Mouse (Mus musculus): ENCODE data around the gene Psmc5.

Psmc5 gene

DNA sequence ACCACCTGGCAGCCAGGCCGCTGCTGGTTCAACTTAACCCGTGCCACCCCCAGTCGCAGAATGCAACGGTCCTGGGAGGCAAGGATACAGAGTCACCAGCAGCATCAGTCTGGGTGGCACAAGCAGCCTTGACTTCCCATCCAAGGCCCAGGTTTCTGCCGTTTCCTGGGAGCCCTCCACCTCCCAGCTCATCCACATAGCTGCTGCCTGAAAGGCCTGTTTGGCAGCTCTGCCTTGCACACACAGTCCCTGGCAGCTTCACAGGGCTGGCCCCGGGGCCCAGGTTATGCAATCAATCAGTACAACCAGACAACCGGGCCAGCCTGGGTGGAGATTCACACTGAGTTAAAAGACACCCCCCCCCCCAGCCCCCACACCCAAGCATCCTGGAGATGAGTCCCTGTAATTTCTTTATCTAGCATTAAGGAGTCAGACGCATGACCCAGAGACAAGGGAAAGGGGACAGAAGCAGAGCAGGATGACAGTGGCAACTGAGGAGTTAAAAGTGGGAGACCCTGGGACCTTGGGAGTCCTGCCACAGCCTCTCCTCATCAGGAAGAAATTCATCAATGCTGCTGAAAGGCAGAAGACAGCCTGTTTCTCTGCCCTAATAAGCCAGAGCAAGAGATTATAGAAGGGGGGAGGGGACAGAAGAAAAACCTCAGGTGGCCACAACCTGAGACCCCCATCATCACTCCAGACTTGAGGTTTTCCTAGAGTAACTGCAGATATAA is 12.5 kb downstream of the Psmc5 start:
- DNase-seq (ENCODE audit: low read depth, low spot score), result no peak

DNA sequence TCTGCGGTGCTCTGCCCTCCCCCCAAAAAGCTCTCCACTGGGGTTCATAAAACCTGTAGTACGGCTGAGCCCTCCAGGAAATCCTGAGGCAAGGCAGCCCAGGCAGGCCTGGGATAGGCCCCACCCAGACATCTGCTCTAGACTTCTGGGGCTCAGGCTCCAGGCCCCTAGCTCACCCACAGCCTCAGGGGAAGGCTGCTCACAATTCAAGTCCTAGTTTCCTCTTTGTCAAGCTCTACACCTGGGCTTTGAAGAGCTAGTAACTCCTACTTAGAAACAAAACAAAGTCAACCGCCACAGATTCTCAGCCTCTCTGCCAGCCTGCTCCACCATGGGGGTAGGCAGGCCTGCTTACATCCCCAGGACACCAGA is 13.1 kb downstream of the Psmc5 start:
- DNase-seq (ENCODE audit: low read depth, low spot score), result no peak

DNA sequence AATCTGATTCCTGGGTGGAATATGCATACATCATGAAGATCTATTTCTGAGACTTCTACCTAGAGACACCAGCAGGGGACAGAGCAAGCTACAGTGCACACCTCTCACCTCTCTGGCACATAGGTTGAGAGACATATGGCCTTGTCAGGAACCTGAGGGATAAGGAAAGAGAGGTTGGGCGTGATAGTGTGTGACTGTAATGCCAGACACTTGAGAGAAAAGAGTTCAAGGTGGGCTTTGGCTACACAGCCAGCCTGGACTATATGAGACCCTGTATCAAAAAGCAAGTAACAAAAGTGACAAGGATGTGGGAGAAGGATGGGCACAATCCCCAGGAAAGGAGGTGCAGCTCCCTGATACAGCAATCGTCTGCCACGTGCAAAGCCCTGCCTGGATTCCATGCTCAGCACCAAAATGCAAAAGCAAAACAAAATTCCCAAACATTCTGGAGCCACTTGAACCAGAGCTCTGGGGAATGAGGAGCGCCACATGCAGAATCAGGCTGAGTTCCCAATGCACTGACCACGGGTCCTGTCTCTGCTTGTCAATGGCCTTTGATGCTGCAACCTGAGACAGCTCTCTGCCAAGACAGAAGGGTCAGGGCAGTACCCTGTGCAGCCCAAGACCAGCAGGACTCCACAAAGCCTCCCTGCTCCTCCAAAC is 15.3 kb downstream of the Psmc5 start:
- no peak for DNase-seq (ENCODE audit: low read depth, low spot score)

DNA sequence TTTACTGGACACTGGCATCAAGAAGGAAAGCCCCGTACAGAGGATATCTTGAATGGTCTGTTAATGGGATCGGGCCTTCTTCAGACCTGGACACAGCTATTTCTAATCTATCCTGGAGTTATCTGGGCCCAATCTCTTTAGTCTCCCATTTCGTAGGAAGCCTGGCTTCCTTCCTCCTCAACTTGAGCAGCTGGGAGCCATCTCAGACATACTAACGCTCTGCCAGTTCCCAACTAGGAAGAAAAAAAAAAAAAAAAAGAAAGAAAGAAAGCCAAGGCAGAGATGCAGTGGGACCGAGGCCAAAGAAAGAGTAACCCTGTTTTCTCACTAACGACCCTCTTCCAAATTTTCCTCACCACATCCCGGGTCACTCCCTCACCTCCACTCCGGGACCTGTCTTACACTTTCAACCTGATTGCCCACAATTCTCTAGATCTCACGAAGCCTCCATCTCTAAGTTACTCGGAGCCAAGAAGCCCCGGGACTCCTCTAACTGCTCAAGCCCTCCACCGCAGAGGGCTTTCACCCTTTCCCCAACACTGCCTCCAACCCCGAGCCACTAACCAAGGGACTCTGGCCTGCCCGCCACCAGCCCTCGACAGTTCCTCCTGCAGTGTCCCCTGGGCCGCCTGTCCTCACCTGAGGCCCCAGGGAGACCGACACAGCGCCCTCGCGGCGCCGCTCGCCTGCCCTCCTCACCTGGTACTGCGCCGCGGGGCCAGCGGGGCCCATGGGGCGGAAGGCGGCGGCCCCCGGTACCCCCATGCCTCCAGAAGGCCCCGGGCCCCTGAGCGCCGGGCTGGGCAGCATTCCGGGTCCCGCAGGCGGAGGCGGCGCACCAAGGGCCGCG is 16.1 kb downstream of the Psmc5 start:
- peak; percentile 41 for DNase-seq (ENCODE audit: low read depth, low spot score)

- peak; percentile 99 for DNase-seq (ENCODE audit: low read depth, low spot score)
Observed at GRCm38 (mm10) chr11:106272644-106273310, 16.8 kb downstream of the Psmc5 start, which contains the start of gene Smarcd2. TSS of gene Smarcd2 (minus strand) at chr11:106272972.

- no peak for DNase-seq (ENCODE audit: low read depth, low spot score)
Observed at GRCm38 (mm10) chr11:106273311-106273684, 17.3 kb downstream of the Psmc5 start.

DNA sequence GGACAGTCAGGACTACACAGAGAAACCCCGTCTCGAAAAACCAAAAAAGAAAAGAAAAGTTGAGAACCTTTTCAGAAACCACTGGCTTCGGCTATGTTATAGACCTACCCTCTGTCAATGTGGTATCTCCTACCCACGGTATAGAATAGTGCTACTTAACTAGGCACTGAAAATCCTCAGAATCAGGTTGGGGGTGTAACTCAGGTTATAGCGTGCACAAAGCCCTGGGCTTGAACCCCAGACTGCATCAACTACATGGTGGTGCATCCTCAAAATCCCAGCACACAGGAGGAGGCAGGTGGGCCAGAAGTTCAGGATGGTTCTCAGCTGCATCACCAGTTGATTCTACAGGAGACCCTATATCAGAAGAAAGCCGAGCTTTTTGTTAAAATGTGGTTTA is 17.9 kb downstream of the Psmc5 start:
- DNase-seq (ENCODE audit: low read depth, low spot score), result no peak

GRCm38 (mm10) chr11:106274374-106274773 is 18.4 kb downstream of the Psmc5 start:
- no peak for DNase-seq (ENCODE audit: low read depth, low spot score)

GRCm38 (mm10) chr11:106274971-106275411 is 19.0 kb downstream of the Psmc5 start:
- peak; percentile 63 for DNase-seq (ENCODE audit: low read depth, low spot score)

GRCm38 (mm10) chr11:106276454-106276853 is 20.5 kb downstream of the Psmc5 start, which contains the start of gene Tcam1:
TSS of gene Tcam1 (plus strand) at chr11:106276672.
- DNase-seq (ENCODE audit: low read depth, low spot score), result peak; percentile 94

DNA sequence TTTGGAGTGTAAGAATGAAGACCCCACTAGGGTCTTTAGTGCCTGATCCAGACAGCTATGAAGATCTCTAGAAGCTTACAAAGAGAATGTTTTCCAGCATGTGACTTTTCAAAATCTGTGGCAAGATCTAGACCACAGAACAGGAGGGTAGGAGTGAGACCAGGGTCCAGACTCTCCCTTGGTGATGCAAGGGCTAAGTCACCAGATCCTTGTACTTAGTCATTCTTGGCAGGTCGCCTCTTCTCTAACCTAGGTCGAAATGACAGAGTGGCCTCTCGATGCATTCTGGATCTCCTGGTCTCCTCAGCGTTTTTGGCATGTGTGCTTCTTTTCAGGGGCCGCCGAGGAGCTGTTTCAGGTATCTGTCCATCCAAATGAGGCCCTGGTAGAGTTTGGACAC is 26.5 kb downstream of the Psmc5 start:
- DNase-seq (ENCODE audit: low read depth, low spot score), result no peak

DNA sequence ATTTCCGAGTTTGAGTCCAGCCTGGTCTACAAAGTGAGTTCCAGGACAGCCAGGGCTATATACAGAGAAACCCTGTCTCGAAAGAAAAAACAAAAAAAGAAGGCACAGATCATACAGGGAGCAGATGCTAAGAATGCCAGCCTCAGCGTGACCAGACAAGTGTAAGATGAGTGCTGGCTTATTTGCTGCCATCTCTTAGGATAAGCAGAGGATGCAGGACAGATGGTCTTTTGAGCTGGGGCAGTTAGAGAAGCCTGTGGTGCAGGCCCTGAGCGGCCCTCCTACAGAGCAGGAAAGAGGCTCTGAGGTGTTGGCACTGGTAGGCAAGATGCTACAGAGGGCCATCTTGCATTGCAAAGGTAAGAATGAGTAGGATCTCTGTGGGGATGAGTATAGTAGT is 27.4 kb downstream of the Psmc5 start:
- DNase-seq (ENCODE audit: low read depth, low spot score), result no peak

DNA sequence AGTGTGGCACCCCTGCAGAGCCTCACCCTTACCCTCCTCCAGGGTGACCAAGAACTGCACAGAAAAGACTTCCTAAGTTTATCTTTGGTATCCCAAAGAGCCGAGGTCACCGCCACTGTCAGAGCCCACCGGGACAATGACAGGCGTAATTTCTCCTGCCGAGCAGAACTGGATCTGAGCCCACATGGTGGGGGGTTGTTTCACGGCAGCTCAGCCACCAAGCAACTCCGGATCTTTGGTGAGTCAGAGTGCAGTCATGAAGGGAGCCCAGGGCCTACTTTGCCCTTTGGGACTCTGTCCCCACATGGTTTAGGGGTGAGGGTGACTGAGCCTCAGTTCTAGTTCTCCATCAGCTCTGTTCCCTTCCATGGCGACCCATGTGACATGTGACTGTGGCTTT is 28.2 kb downstream of the Psmc5 start:
- DNase-seq (ENCODE audit: low read depth, low spot score), result no peak

- no peak for DNase-seq (ENCODE audit: low read depth, low spot score)
Observed at GRCm38 (mm10) chr11:106286206-106286605, 30.3 kb downstream of the Psmc5 start.

- DNase-seq (ENCODE audit: low read depth, low spot score), result no peak
Observed at GRCm38 (mm10) chr11:106286987-106287386, 31.0 kb downstream of the Psmc5 start.

DNA sequence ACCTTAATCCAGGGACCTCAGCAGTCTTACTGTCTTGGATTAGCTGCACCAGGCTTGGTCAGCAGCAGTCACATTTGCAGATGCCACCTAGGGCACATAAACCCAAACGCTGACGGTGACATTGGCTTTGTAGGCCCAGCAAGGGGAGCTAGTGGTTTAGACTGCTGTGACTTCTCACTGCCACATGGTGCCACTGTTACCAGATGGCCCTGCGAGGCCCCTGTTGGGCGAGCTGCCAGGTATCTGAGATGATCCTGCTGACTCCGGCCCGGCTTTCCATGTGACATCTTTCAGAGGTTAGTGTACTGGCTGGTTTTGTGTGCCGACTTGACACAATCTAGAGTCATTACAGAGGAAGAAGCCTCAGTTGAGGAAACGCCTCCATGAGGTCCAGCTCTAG is 33.4 kb downstream of the Psmc5 start:
- DNase-seq (ENCODE audit: low read depth, low spot score), result no peak

GRCm38 (mm10) chr11:106290376-106290775 is 34.4 kb downstream of the Psmc5 start:
- DNase-seq (ENCODE audit: low read depth, low spot score), result no peak

DNA sequence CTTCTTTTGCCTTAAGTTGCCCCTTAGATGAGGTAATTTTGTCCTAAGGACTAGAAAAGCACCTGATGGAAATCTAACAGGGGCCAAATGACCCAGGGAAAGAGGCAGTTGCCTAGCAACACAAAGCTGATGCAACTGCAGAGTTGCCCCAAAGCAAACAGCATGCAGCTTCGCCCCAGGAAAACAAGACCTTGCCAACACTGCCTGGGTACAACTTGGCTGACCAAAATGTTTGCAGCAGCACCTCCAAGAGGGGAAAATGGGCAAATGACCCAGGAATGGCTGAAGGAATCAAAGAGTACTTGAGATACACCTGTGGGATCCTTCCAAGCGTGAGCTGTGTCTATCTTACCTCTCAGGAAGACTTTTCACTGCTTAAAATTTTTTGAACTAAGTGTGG is 35.9 kb downstream of the Psmc5 start:
- no peak for DNase-seq (ENCODE audit: low read depth, low spot score)

DNA sequence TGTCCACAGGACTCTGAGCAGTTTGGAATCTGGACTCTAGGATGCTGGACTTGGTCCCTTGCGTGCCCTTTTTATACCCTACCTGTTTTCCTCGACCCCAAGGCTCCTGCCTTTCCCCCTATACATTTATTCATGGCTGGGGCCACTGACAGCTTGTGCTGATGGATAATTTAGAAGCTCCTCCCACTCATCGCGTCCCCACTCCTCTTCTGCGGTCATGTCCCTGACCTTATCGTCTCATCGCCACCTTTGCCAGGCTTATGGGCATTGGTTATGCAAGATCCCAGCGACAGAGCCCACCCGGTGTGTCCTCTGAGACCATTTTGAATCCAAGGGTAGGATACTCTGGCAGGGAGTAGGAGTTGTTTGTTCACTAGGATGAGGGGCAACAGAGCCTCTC is 45.8 kb downstream of the Psmc5 start, which contains the start of gene Gh:
Gh (minus strand) TSS at position 101 of the 400 bp plus-strand sequence.
- no peak for DNase-seq (ENCODE audit: low read depth, low spot score)

GRCm38 (mm10) chr11:106302634-106303033 is 46.7 kb downstream of the Psmc5 start:
- DNase-seq (ENCODE audit: low read depth, low spot score), result peak; percentile 83

- DNase-seq (ENCODE audit: low read depth, low spot score), result no peak
Observed at GRCm38 (mm10) chr11:106305348-106306064, 49.6 kb downstream of the Psmc5 start.
